Mouse (Mus musculus): Measurements from ENCODE around the gene Hrct1. TPM values are rescaled to one million over a fixed set of nuclear protein-coding genes. Genes with fewer than 3 reads are reported as not detected.

Hrct1 gene
- polyA plus RNA-seq, 2 experiments: 2.1 to 3.2 TPM

- H3K9ac ChIP-seq (ENCODE audit: low read depth, low read length, severe bottlenecking): no peak overlapping the region
- DNase-seq (ENCODE audit: low spot score) (no peak), ATAC-seq (ENCODE audit: low FRiP score, low read depth) (no peak)
- H3K4me2 ChIP-seq (replicated peaks; ENCODE audit: low read depth, low read length, severe bottlenecking): no peak overlapping the region
- no peak overlapping the region for H3K4me3 ChIP-seq (replicated peaks; ENCODE audit: low read length)
- no peaks in the 10 kb centered on the region for H3K27me3 ChIP-seq (ENCODE audit: control insufficient read depth, insufficient read depth, low read length)
- H3K9me3 ChIP-seq (ENCODE audit: control insufficient read depth, low read length): no peaks in the 10 kb centered on the region
- WGBS: 11% methylated on average over 1 of the region's 1 CpGs
- peaks cover 30% of the 10 kb centered on the region for H3K4me1 ChIP-seq (ENCODE audit: control insufficient read depth, insufficient read depth, low read length)
- H3K36me3 ChIP-seq (ENCODE audit: control insufficient read depth, insufficient read depth, low read length): no peaks in the 10 kb centered on the region
- no peak for TF ChIP-seq POLR2A (IDR thresholded peaks at IDR 0.05; ENCODE audit: borderline replicate concordance, extremely low read depth, insufficient read depth, insufficient read length)
- H3K27ac ChIP-seq (replicated peaks; ENCODE audit: low read depth, low read length): no peak overlapping the region
Measured at GRCm38 (mm10) chr4:43732171-43732570, 5.2 kb downstream of the Hrct1 start.

GRCm38 (mm10) chr4:43733186-43733585 is 6.2 kb downstream of the Hrct1 start:
- Histone ChIP-seq H3K9ac (ENCODE audit: low read depth, low read length, severe bottlenecking) (no peak overlapping the region), H3K4me3 (replicated peaks; ENCODE audit: low read length) (no peak overlapping the region), H3K36me3 (ENCODE audit: control insufficient read depth, insufficient read depth, low read length) (no peaks in the 10 kb centered on the region), H3K27ac (replicated peaks; ENCODE audit: low read depth, low read length) (no peak overlapping the region), H3K4me1 (ENCODE audit: control insufficient read depth, insufficient read depth, low read length) (peaks cover 34% of the 10 kb centered on the region), H3K9me3 (ENCODE audit: control insufficient read depth, low read length) (no peaks in the 10 kb centered on the region), H3K4me2 (replicated peaks; ENCODE audit: low read depth, low read length, severe bottlenecking) (no peak overlapping the region), H3K27me3 (ENCODE audit: control insufficient read depth, insufficient read depth, low read length) (no peaks in the 10 kb centered on the region)
- no peak for TF ChIP-seq POLR2A (IDR thresholded peaks at IDR 0.05; ENCODE audit: borderline replicate concordance, extremely low read depth, insufficient read depth, insufficient read length)
- 80% methylated on average over 5 of the region's 5 CpGs for WGBS
- DNase-seq (ENCODE audit: low spot score): no peak
- ATAC-seq (ENCODE audit: low FRiP score, low read depth): no peak

- peak overlapping the region; percentile 71 for H3K27ac ChIP-seq (replicated peaks; ENCODE audit: low read depth, low read length)
- ATAC-seq (ENCODE audit: low FRiP score, low read depth) (no peak), DNase-seq (ENCODE audit: low spot score) (peak; percentile 24)
- no peaks in the 10 kb centered on the region for H3K27me3 ChIP-seq (ENCODE audit: control insufficient read depth, insufficient read depth, low read length)
- H3K36me3 ChIP-seq (ENCODE audit: control insufficient read depth, insufficient read depth, low read length): no peaks in the 10 kb centered on the region
- H3K4me2 ChIP-seq (replicated peaks; ENCODE audit: low read depth, low read length, severe bottlenecking): no peak overlapping the region
- 54% methylated on average over 6 of the region's 6 CpGs for WGBS
- no peak for TF ChIP-seq POLR2A (IDR thresholded peaks at IDR 0.05; ENCODE audit: borderline replicate concordance, extremely low read depth, insufficient read depth, insufficient read length)
- no peaks in the 10 kb centered on the region for H3K9me3 ChIP-seq (ENCODE audit: control insufficient read depth, low read length)
- no peak overlapping the region for H3K9ac ChIP-seq (ENCODE audit: low read depth, low read length, severe bottlenecking)
- H3K4me3 ChIP-seq (replicated peaks; ENCODE audit: low read length): no peak overlapping the region
- peaks cover 21% of the 10 kb centered on the region for H3K4me1 ChIP-seq (ENCODE audit: control insufficient read depth, insufficient read depth, low read length)
Measured at GRCm38 (mm10) chr4:43737144-43737543, 10.2 kb downstream of the Hrct1 start.

- no peaks in the 10 kb centered on the region for H3K9me3 ChIP-seq (ENCODE audit: control insufficient read depth, low read length)
- H3K4me2 ChIP-seq (replicated peaks; ENCODE audit: low read depth, low read length, severe bottlenecking): no peak overlapping the region
- no peaks in the 10 kb centered on the region for H3K27me3 ChIP-seq (ENCODE audit: control insufficient read depth, insufficient read depth, low read length)
- H3K4me1 ChIP-seq (ENCODE audit: control insufficient read depth, insufficient read depth, low read length): peaks cover 19% of the 10 kb centered on the region; the same call in 1 of the 2 replicates
- 56% methylated on average over 8 of the region's 8 CpGs for WGBS
- no peak overlapping the region for H3K4me3 ChIP-seq (replicated peaks; ENCODE audit: low read length)
- DNase-seq (ENCODE audit: low spot score) (no peak), ATAC-seq (ENCODE audit: low FRiP score, low read depth) (no peak)
- H3K27ac ChIP-seq (replicated peaks; ENCODE audit: low read depth, low read length): no peak overlapping the region
- H3K36me3 ChIP-seq (ENCODE audit: control insufficient read depth, insufficient read depth, low read length): no peaks in the 10 kb centered on the region
- H3K9ac ChIP-seq (ENCODE audit: low read depth, low read length, severe bottlenecking): no peak overlapping the region
- TF ChIP-seq POLR2A (IDR thresholded peaks at IDR 0.05; ENCODE audit: borderline replicate concordance, extremely low read depth, insufficient read depth, insufficient read length): no peak
Measured at GRCm38 (mm10) chr4:43738989-43739674, 12.1 kb downstream of the Hrct1 start.

GRCm38 (mm10) chr4:43741526-43741925 is 14.5 kb downstream of the Hrct1 start:
- H3K27ac ChIP-seq (replicated peaks; ENCODE audit: low read depth, low read length): no peak overlapping the region
- no peaks in the 10 kb centered on the region for H3K36me3 ChIP-seq (ENCODE audit: control insufficient read depth, insufficient read depth, low read length)
- ATAC-seq (ENCODE audit: low FRiP score, low read depth) (no peak), DNase-seq (ENCODE audit: low spot score) (no peak)
- no peaks in the 10 kb centered on the region for H3K27me3 ChIP-seq (ENCODE audit: control insufficient read depth, insufficient read depth, low read length)
- H3K4me2 ChIP-seq (replicated peaks; ENCODE audit: low read depth, low read length, severe bottlenecking): no peak overlapping the region
- no peak overlapping the region for H3K9ac ChIP-seq (ENCODE audit: low read depth, low read length, severe bottlenecking)
- peaks cover 13% of the 10 kb centered on the region; the same call in 1 of the 2 replicates for H3K4me1 ChIP-seq (ENCODE audit: control insufficient read depth, insufficient read depth, low read length)
- no peak for TF ChIP-seq POLR2A (IDR thresholded peaks at IDR 0.05; ENCODE audit: borderline replicate concordance, extremely low read depth, insufficient read depth, insufficient read length)
- H3K4me3 ChIP-seq (replicated peaks; ENCODE audit: low read length): no peak overlapping the region
- H3K9me3 ChIP-seq (ENCODE audit: control insufficient read depth, low read length): no peaks in the 10 kb centered on the region
- 62% methylated on average over 5 of the region's 5 CpGs for WGBS
